Mouse (Mus musculus) Muller cell, postnatal 12 days (primary cell): ENCODE data around the gene Ttc21a.
A peak's percentile ranks its signal among the peaks of the same experiment; 100 is the strongest.

Experiments used
- DNase-seq: peaks from one replicate; pipeline ENCODE4 v3.0.0-alpha.2; 2015; ENCODE audit errors: inconsistent ontology term

Ttc21a gene

GRCm38 (mm10) chr9:119976704-119977556 lies 39.5 kb downstream of the Ttc21a start:
- peak; percentile 39 for DNase-seq

- DNase-seq, result peak; percentile 62
Measured at GRCm38 (mm10) chr9:119977557-119978060, 40.2 kb downstream of the Ttc21a start.

GRCm38 (mm10) chr9:119978151-119978810 lies 40.9 kb downstream of the Ttc21a start:
- DNase-seq, result peak; percentile 72

- no peak for DNase-seq
Measured at GRCm38 (mm10) chr9:119978811-119979441, 41.5 kb downstream of the Ttc21a start.

- DNase-seq, result no peak
Measured at GRCm38 (mm10) chr9:119979749-119980148, 42.3 kb downstream of the Ttc21a start.

- DNase-seq, result no peak
Measured at GRCm38 (mm10) chr9:119980770-119981182, 43.4 kb downstream of the Ttc21a start.

- DNase-seq, result peak; percentile 89
Measured at GRCm38 (mm10) chr9:119981183-119982179, 44.1 kb downstream of the Ttc21a start.

- DNase-seq, result peak; percentile 82
Measured at GRCm38 (mm10) chr9:119982241-119982811, 44.9 kb downstream of the Ttc21a start.

- peak; percentile 94 for DNase-seq
Measured at GRCm38 (mm10) chr9:119982956-119983551, 45.6 kb downstream of the Ttc21a start.

GRCm38 (mm10) chr9:119983585-119984535 lies 46.5 kb downstream of the Ttc21a start:
- peak; percentile 96 for DNase-seq

GRCm38 (mm10) chr9:119984536-119985011 lies 47.2 kb downstream of the Ttc21a start, which contains the start of gene Csrnp1:
TSS of gene Csrnp1 (minus strand) at chr9:119984658.
- peak; percentile 72 for DNase-seq

- no peak for DNase-seq
Measured at GRCm38 (mm10) chr9:119985881-119986574, 48.6 kb downstream of the Ttc21a start.

- DNase-seq, result no peak
Measured at GRCm38 (mm10) chr9:119988304-119988703, 50.9 kb downstream of the Ttc21a start.

- DNase-seq, result no peak
Measured at GRCm38 (mm10) chr9:119991310-119991709, 53.9 kb downstream of the Ttc21a start.

GRCm38 (mm10) chr9:119993092-119993844 lies 55.9 kb downstream of the Ttc21a start:
- no peak for DNase-seq

GRCm38 (mm10) chr9:119994207-119994606 lies 56.8 kb downstream of the Ttc21a start:
- DNase-seq, result no peak

GRCm38 (mm10) chr9:119996080-119996479 lies 58.7 kb downstream of the Ttc21a start:
- no peak for DNase-seq
